Mouse (Mus musculus) mouse trophoblast stem cell (cell line): ENCODE results near the gene Usp5.

Source experiments
- in situ Hi-C, 2 experiments: fragments of 300-500 bp; cut with MseI, MboI; formaldehyde crosslinking; loops; 2 replicates in 1 of 2; 3 replicates in 1 of 2; pipeline ENCODE4 v1.15.1; 2025

Usp5 gene

DNA sequence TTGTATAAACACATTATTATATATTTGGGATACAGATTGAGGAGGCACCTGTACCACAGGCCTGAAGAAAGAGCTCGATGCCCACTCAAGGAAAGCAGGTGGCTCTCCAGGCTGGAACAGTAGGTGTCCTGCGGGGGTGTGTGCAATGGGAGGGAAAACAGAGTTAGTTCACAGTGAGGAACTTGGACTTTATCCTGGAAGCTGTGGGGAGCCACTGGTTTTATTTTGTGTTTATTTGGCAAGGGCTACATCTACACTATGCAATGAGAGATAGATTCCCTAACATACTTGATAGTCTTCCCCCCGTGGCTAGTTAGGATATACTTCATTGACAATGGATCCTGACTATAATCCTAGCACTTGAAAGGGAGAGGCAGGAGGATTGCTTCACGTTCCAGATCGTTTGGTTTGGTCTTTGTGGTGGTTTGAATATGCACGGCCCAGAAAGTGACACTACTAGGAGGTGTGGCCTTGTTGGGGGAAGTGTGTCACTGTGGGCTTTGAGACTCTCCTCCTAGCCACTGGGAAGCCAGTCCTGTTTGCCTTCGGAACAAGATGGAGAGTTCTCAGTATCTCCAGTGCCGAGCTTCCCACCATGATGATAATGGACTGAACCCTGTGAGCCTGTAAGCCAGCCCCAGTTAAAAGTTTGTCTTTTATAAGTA is 42.4 kb downstream of the Usp5 start:
- in situ Hi-C loops = no loop called here

- in situ Hi-C loops = no loop called here
Observed at GRCm38 (mm10) chr6:124782436-124782835, 46.8 kb downstream of the Usp5 start.

DNA sequence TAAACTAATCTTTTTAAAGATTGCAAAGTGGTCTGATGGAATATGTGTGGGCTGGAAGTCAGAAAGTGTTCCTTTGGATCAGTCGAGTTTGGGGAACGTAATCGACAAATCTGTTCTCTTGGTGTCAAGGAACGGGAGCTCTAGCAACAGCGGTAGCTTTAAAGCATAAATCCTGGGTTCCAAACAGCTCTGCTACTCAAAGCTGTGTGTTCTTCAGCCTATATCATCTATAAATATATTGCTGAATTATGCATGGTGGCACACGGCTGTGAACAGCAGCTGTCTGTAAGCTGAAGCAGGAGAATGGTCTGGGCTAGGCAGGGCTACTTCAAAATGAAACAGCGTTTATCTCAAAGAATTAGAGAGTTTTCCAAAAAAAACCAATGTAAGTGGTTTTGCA is 48.4 kb downstream of the Usp5 start:
- in situ Hi-C loops = no loop called here

- in situ Hi-C loops = no loop called here
Observed at GRCm38 (mm10) chr6:124779984-124780416, 49.3 kb downstream of the Usp5 start.

DNA sequence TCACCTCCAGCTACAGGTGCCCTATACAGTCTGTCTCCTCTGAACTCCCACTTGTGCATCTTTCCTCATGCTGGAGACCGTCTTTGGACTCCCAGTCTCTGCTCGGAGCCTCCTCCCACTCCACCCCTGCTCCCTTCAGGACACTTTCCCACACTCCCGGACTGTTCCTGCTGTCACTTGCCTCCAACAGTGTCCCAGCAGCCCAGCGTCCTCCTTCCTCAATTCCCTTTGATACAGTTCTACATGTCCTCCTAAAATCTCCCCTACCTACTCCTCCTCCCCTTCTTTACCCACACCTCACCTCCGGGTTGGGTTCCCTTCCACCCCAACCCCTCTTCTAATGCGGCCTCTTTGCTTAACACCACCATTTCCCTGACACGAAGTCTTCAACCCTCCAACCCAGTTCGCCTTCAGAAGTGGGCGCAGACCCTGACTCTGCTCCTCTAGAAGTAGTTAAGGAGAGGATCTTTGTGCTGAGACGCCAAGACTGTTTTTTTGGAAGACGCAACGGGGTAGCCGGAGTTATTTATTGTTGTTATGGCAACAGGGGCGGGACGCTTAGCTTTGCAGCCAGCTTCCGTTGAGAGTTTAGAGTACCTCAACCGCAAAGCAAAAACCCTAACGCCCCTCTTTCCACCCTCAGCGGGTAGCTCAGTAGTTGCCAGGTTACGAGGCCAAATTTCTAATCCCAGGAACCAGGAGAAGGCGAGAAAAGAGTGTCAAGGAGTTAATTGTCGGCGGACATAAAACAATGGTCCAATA is 49.9 kb downstream of the Usp5 start, which contains the start of gene Lrrc23:
Lrrc23 (minus strand) TSS at position 506 of the 762 bp plus-strand sequence.
- in situ Hi-C loops = no loop called here

- in situ Hi-C loops = no loop called here
Observed at GRCm38 (mm10) chr6:124770511-124770910, 58.8 kb downstream of the Usp5 start.

GRCm38 (mm10) chr6:124770013-124770412 is 59.3 kb downstream of the Usp5 start:
- in situ Hi-C loops = no loop called here

- in situ Hi-C loops = no loop called here
Observed at GRCm38 (mm10) chr6:124769101-124769765, 60.1 kb downstream of the Usp5 start, which contains the start of gene Eno2. Gene Eno2 (minus strand): TSS chr6:124769673.

GRCm38 (mm10) chr6:124768704-124769044 is 60.6 kb downstream of the Usp5 start:
- in situ Hi-C loops = no loop called here

DNA sequence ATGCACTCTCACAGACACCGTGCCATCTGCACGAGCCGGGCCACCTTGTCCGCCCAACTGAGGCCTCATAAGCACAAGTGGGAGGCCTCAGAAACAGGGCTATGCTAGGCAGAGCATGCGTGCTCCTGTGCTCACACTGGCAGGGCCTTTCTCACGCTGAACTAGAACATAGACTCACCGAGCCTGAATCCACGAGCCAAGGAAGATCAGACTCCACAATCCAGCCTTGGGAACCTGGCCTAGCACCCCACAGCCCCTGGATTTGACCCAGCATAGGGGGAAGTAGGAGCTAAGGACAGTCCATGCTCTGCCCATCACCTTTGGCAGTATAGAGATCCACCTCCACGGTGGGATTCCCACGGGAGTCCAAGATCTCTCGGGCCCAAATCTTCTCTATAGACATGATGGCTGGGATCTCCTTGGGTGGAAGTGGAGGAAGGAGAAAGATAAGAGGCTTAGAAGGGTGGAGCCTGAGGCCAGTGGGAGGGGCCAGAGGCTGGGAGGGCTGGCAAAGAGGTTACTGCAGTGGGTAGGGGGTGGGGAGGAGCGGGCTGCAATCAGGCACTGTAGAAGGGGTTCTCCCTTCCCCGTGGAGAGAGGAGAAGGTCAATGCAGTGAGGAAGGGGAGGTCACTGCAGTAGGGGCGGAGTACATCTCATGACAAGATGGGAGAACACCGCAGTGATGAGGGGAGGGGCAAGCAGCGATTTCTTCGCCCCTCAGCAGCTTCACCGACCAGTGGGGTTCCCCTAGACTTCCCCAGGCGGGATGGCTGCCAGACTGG is 61.2 kb downstream of the Usp5 start:
- in situ Hi-C loops = no loop called here

DNA sequence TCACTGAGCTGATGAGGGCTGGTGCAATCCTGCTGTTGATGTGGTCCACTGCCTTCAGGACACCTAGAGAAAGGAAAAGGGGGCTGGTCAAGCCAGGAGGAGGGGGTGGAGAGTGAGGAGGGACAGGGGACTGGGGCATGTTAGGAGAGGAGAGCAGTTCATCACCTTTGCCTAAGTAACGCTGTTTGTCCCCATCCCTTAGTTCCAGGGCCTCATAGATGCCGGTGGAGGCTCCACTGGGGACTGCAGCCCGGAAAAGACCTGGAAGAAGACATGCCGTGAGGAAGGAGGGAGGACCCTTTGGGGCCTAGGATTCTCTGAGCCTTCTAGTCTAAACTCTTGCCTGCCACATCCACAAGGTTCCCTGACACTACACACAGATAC is 61.8 kb downstream of the Usp5 start:
- in situ Hi-C loops = no loop called here

DNA sequence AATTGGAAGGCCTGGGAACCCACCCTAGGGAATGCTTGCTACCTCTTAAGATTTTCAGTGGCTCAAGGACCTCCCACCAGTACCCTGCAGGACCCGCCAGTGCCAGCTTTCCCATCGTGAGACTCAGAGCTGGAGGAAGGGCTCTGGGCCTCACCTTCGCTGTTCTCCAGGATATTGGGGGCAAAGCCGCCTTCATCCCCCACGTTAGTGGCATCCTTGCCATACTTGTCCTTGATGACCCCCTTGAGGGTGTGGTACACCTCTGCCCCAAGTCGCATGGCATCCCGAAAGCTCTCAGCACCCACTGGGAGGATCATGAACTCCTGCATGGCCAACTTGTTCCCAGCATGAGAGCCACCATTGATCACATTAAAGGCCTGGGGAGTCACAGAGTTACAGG is 63.3 kb downstream of the Usp5 start:
- in situ Hi-C loops = no loop called here
